Comparison of ENCODE assay signal across 26 mouse cellular contexts in genomic region chr1:165061420-165061819, GRCm38 (mm10).
DNase-seq lines count a peak whose midpoint lies in the region; ATAC-seq and TF ChIP-seq lines count a peak whose summit lies in the region.
"Had no signal": no experiment of that assay in that cellular context is flagged by ENCODE, and none has a peak within 500 bp of the region (broad histone marks: within the 10 kb centered on the region; RNA-seq: fewer than 3 reads in every experiment).

No protein-coding gene starts in this region.

- DNase-seq in heart, adult 11 months, result peak; percentile 55
- no peak for DNase-seq in heart, adult 2 months
- DNase-seq in midbrain, embryonic 11.5 days (ENCODE audit: low spot score, missing footprints), result peak; percentile 53
- peak; percentile 43 for DNase-seq in ZHBTc4 (ENCODE audit: low read depth, low spot score)
- no peak for DNase-seq in layer of hippocampus, adult 2 months (ENCODE audit: low spot score in 2 of 2)
- DNase-seq: adrenal gland, adult 2 months; adrenal gland, postnatal 10 days; adrenal gland, postnatal 25 days; B cell, adult 2 months; cerebellum, adult 11 months; cerebellum, adult 18-20 months; cerebellum, adult 8-10 months; cerebellum, adult 9-11 months; cerebellum, postnatal 14 days; cerebellum, postnatal 36 days; embryo, embryonic 11 days had no signal

- 51% methylated on average over 3 of the region's 3 CpGs for WGBS in heart, adult 2 months
- WGBS in midbrain, embryonic 11.5 days, result 90% methylated on average over 3 of the region's 3 CpGs
- WGBS in midbrain, embryonic 15.5 days, result 78% methylated on average over 3 of the region's 3 CpGs

- TF ChIP-seq POLR2A in heart, adult 2 months (IDR thresholded peaks at IDR 0.05; ENCODE audit: insufficient read depth, low read depth, low read length), result no peak

- no peak overlapping the region for H3K4me3 ChIP-seq in heart, adult 2 months
- H3K4me3 ChIP-seq in midbrain, embryonic 11.5 days (ENCODE audit: low read depth, low read length), result no peak overlapping the region
- H3K4me3 ChIP-seq in midbrain, embryonic 15.5 days, result no peak overlapping the region
- H3K4me3 ChIP-seq in layer of hippocampus, adult 2 months, result no peak overlapping the region
- H3K4me3 ChIP-seq: embryonic facial prominence, embryonic 13.5 days; embryonic facial prominence, embryonic 15.5 days; erythroblast, embryonic 14.5 days; forebrain, embryonic 10.5 days; forebrain, embryonic 12.5 days had no signal

- H3K27me3 ChIP-seq in heart, adult 2 months (ENCODE audit: control insufficient read depth, insufficient read depth, low read length), result no peaks in the 10 kb centered on the region
- no peaks in the 10 kb centered on the region for H3K27me3 ChIP-seq in midbrain, embryonic 11.5 days (ENCODE audit: control insufficient read depth, insufficient read depth, low read length)
- H3K27me3 ChIP-seq in midbrain, embryonic 15.5 days (replicated peaks), result no peaks in the 10 kb centered on the region
- H3K27me3 ChIP-seq: CH12.LX; embryonic facial prominence, embryonic 13.5 days; embryonic facial prominence, embryonic 15.5 days; forebrain, embryonic 12.5 days had no signal

- H3K27ac ChIP-seq in heart, adult 2 months, result no peak overlapping the region
- H3K27ac ChIP-seq in midbrain, embryonic 11.5 days (ENCODE audit: low read depth, low read length), result no peak overlapping the region
- no peak overlapping the region for H3K27ac ChIP-seq in midbrain, embryonic 15.5 days
- no peak overlapping the region for H3K27ac ChIP-seq in layer of hippocampus, adult 2 months
- H3K27ac ChIP-seq: embryonic facial prominence, embryonic 13.5 days; embryonic facial prominence, embryonic 15.5 days; forebrain, embryonic 10.5 days; forebrain, embryonic 12.5 days had no signal

- H3K4me1 ChIP-seq in heart, adult 2 months (ENCODE audit: control insufficient read depth, insufficient read depth, low read length), result no peaks in the 10 kb centered on the region
- H3K4me1 ChIP-seq in midbrain, embryonic 11.5 days (ENCODE audit: control insufficient read depth, insufficient read depth, low read length), result no peaks in the 10 kb centered on the region
- 0 out of 2 replicates have a peak, but pooled peaks cover 6% of the 10 kb centered on the region for H3K4me1 ChIP-seq in midbrain, embryonic 15.5 days
- H3K4me1 ChIP-seq: embryonic facial prominence, embryonic 13.5 days; embryonic facial prominence, embryonic 15.5 days had no signal

- no peak for TF ChIP-seq CTCF in heart, adult 2 months (IDR thresholded peaks at IDR 0.05)
- no peak for TF ChIP-seq CTCF in layer of hippocampus, adult 2 months (conservative IDR thresholded peaks at IDR 0.05)

- H3K9me3 ChIP-seq in midbrain, embryonic 11.5 days (ENCODE audit: control insufficient read depth, low read length), result no peaks in the 10 kb centered on the region
- H3K9me3 ChIP-seq in midbrain, embryonic 15.5 days, result no peaks in the 10 kb centered on the region
- H3K9me3 ChIP-seq: embryonic facial prominence, embryonic 13.5 days; embryonic facial prominence, embryonic 15.5 days; forebrain, embryonic 10.5 days; forebrain, embryonic 12.5 days had no signal

- no peak overlapping the region for H3K4me2 ChIP-seq in midbrain, embryonic 11.5 days
- H3K4me2 ChIP-seq in midbrain, embryonic 15.5 days, result no peak overlapping the region
- H3K4me2 ChIP-seq: embryonic facial prominence, embryonic 13.5 days; embryonic facial prominence, embryonic 15.5 days; forebrain, embryonic 12.5 days had no signal

- intact Hi-C loops in heart, adult 2 months (cut with DNase I), result no loop called here

- H3K9ac ChIP-seq in heart, adult 2 months (ENCODE audit: low read depth, low read length), result no peak overlapping the region
- H3K9ac ChIP-seq in midbrain, embryonic 11.5 days (ENCODE audit: low read length), result no peak overlapping the region
- no peak overlapping the region for H3K9ac ChIP-seq in midbrain, embryonic 15.5 days
- H3K9ac ChIP-seq: embryonic facial prominence, embryonic 13.5 days; embryonic facial prominence, embryonic 15.5 days; forebrain, embryonic 12.5 days had no signal

- TF ChIP-seq EP300 in heart, adult 2 months (IDR thresholded peaks at IDR 0.05; ENCODE audit: insufficient read depth, low read depth, low read length), result no peak

- no peaks in the 10 kb centered on the region for H3K36me3 ChIP-seq in heart, adult 2 months (ENCODE audit: control insufficient read depth, insufficient read depth, low read length)
- no peaks in the 10 kb centered on the region for H3K36me3 ChIP-seq in midbrain, embryonic 11.5 days (ENCODE audit: control insufficient read depth, insufficient read depth, low read length)
- H3K36me3 ChIP-seq in midbrain, embryonic 15.5 days (replicated peaks), result no peaks in the 10 kb centered on the region
- H3K36me3 ChIP-seq: embryonic facial prominence, embryonic 13.5 days; embryonic facial prominence, embryonic 15.5 days; forebrain, embryonic 10.5 days; forebrain, embryonic 12.5 days had no signal

- H3K79me2 ChIP-seq in heart, adult 2 months (replicated peaks; ENCODE audit: control insufficient read depth, insufficient read depth, low read length), result no peaks in the 10 kb centered on the region

- ATAC-seq in midbrain, embryonic 11.5 days (ENCODE audit: low FRiP score), result no peak
- ATAC-seq in midbrain, embryonic 15.5 days (replicated peaks), result no peak
- ATAC-seq: CD4-positive, CD25-positive, alpha-beta regulatory T cell, adult 4 months; forebrain, embryonic 14.5 days; forebrain, embryonic 16.5 days had no signal

Comparison
In these comparisons a context has a peak if more than half of its experiments do, and no peak if none do; other contexts are left out.
1. DNase-seq: peak in heart, adult 11 months (single experiment), midbrain, embryonic 11.5 days (single experiment) and ZHBTc4 (single experiment); none in heart, adult 2 months (0 of 2) and layer of hippocampus, adult 2 months (0 of 2).